In genomic region chr14:120909396-120909795, GRCm38 (mm10) we compare ENCODE assay signal across 12 mouse cellular contexts. TPM values are rescaled to one million over a fixed set of nuclear protein-coding genes. Genes with fewer than 3 reads are reported as not detected.
DNase-seq lines count a peak whose midpoint lies in the region; ATAC-seq lines count a peak whose summit lies in the region.
"Had no signal": no experiment of that assay in that cellular context is flagged by ENCODE, and none has a peak within 500 bp of the region (broad histone marks: within the 10 kb centered on the region; RNA-seq: fewer than 3 reads in every experiment).

No protein-coding gene starts in this region.

- no peaks in the 10 kb centered on the region for H3K27me3 ChIP-seq in kidney, embryonic 15.5 days
- H3K27me3 ChIP-seq: neural tube, embryonic 15.5 days had no signal

- no peak overlapping the region for H3K4me3 ChIP-seq in kidney, embryonic 15.5 days (replicated peaks)

- no peak for ATAC-seq in kidney, embryonic 15.5 days (replicated peaks; ENCODE audit: low FRiP score)
- ATAC-seq: forebrain, postnatal 0 days had no signal

- no peaks in the 10 kb centered on the region for H3K9me3 ChIP-seq in kidney, embryonic 15.5 days (replicated peaks)
- H3K9me3 ChIP-seq: embryonic facial prominence, embryonic 10.5 days; midbrain, embryonic 10.5 days; neural tube, embryonic 15.5 days had no signal

- WGBS in kidney, embryonic 15.5 days, result 72% methylated on average over 3 of the region's 3 CpGs

- no peak overlapping the region for H3K27ac ChIP-seq in kidney, embryonic 15.5 days
- H3K27ac ChIP-seq: neural tube, embryonic 15.5 days had no signal

- no peaks in the 10 kb centered on the region for H3K36me3 ChIP-seq in kidney, embryonic 15.5 days
- H3K36me3 ChIP-seq: neural tube, embryonic 15.5 days had no signal

- H3K9ac ChIP-seq in kidney, embryonic 15.5 days, result no peak overlapping the region

- DNase-seq in kidney, adult 11 months, result peak; percentile 71
- peak; percentile 67 for DNase-seq in NIH3T3 (ENCODE audit: low read depth)
- peak; percentile 18 to 20 for DNase-seq in cerebellum, adult 18-20 months
- peak; percentile 18 to 20 for DNase-seq in kidney, postnatal 4 days
- no peak for DNase-seq in spleen, adult 18-20 months
- no peak for DNase-seq in embryo, embryonic 9.5 days (ENCODE audit: extremely low spot score)
- DNase-seq in gastrocnemius, postnatal 25 days, result no peak
- DNase-seq: forebrain, postnatal 0 days had no signal

- no peak overlapping the region for H3K4me2 ChIP-seq in kidney, embryonic 15.5 days

- H3K4me1 ChIP-seq in kidney, embryonic 15.5 days, result peaks cover 26% of the 10 kb centered on the region

RNA-seq across cellular contexts. Expression of gene Ipo5, which starts 1.6 kb away (rescaled TPM):
- 99.2 and 102 TPM in 2 replicates for polyA plus RNA-seq in kidney, embryonic 15.5 days (2015; fragmentation: Nextera tagmentation; extraction: Ambion mirVana)
- total RNA-seq in gastrocnemius, postnatal 25 days (2021), result 10 to 100 TPM; 96.2 to 99.5 TPM

Comparison
In these comparisons a context has a peak if more than half of its experiments do, and no peak if none do; other contexts are left out.
1. DNase-seq: peak in kidney, adult 11 months (single experiment), NIH3T3 (single experiment), cerebellum, adult 18-20 months (2 of 2) and kidney, postnatal 4 days (2 of 2); none in spleen, adult 18-20 months (0 of 2), embryo, embryonic 9.5 days (single experiment) and gastrocnemius, postnatal 25 days (single experiment).